Mouse (Mus musculus): ENCODE results near the gene Maneal.

Gene Maneal

DNA sequence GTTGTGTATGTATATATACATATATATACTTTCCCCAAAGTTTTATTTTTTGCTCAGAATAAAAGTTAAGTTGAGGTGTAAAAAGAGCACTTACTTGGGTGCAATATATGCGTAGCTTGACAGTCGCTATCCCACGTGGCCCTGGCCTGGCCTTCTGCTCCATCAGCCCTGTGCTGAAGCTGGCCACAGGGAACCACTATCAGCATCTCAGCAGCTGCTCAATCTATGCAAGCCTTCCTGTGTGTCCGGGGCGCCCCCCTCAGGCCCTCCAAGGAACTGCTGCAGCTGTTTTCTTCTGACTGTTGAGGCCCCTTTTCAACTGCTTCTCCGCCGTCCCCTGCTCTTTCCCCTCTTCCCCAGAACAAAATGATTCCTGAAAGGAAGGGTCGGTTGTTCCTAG lies 14.4 kb downstream of the Maneal start:
- peak; percentile 80 for DNase-seq

DNA sequence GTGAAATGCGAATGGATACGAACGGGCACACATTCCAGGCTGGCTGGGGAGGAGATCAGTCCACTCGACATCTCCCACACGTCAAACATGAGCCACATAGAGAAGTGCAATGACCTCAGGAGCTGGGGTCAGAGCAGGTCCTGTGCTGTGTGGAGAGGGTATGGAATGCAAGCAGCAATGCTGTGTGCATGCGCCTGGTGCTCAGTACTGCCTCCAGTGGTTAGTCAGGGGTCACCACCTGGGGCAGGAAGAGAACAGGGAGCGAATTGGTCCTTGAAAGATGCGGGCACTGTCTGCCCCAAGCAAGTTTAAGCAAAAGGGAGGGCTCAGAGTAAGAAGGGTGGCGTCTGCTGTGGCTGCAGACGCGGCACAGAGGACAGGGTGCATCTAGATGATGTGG lies 18.5 kb downstream of the Maneal start:
- no peak for DNase-seq

DNA sequence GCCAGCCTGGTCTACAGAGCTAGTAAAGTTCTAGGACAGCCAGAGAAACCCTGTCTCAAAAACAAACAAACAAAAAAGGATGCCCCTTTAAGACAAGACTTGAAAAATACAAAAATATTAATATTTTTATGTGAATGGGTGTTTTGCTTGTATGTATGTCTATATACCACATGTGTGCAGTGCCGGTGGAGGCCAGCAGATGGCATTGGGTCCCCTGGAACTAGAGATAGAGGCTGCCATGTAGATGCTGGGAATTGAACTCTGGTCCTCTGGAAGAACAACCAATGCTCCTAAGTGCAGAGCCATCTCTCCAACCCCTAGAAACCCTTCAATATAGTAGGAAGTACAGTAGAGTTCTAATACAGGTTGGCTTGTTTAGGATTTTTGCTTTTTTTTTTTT lies 21.0 kb downstream of the Maneal start:
- no peak for DNase-seq

DNA sequence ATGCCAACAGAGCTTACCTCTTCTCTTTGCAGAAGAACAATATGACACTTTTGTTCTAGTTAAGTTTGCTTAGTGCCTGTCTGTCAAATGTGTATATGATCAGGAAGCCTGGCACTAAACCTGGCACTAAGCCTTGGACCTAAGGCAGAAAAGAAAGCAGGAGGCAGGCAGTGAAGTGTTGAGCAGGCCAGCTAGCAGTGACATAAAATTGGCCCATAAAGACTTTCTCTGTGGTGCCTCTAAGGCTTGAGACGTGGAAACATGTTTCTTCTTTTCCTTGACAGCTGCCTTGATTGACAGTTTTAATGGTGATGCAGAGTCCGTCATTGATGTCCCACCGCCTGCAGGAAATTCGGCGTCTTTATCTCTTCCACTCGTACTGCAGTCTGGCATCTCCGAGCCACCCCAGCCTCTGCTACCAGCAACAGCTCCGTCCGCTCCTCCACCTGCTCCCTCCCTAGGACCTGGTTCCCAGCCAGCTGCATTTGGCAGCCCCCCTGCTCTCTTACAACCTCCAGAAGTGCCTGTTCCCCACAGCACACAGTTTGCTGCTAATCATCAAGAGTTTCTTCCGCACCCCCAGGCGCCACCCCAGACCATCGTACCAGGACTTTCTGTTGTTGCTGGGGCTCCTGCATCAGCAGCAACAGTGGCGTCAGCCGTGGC lies 23.8 kb downstream of the Maneal start:
- DNase-seq: no peak

DNA sequence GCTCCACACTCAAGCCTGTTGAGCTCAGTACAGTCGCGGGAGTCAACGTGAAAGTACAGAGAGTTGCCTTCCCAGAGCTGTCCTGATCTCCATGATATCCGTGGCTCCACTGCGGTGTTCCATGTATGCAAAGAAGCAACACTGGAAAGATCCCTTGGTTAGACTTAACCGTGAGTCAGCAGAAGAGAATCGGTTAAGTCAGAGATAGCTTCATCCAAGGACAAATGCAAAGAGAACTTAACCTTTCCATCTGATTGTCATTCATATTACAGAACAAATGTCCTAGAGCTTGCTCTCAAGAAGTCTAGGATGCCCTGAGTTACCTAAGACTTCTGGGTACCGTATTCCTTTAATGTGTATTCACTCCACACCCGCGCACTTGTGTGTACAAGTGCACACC lies 29.2 kb downstream of the Maneal start:
- no peak for DNase-seq

DNA sequence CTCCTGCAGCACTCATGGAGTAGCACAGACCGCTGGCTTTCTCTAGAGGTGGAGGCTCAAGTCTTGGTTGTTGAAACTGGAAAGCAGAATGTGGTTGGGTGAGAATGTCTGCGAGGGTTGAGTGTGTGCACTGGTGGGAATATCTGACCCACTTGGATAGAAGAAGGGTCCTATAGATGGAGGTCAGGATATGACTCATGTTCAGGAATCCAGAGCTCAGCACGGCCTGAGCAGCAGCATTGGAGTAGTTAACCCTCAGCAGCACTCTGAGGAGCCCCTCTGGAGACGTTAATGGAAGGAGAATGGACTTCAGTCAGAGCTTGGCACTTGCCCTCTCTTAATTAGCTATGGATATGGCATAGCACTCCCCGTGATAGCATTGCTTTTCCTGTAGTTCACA lies 32.3 kb downstream of the Maneal start:
- DNase-seq: no peak

DNA sequence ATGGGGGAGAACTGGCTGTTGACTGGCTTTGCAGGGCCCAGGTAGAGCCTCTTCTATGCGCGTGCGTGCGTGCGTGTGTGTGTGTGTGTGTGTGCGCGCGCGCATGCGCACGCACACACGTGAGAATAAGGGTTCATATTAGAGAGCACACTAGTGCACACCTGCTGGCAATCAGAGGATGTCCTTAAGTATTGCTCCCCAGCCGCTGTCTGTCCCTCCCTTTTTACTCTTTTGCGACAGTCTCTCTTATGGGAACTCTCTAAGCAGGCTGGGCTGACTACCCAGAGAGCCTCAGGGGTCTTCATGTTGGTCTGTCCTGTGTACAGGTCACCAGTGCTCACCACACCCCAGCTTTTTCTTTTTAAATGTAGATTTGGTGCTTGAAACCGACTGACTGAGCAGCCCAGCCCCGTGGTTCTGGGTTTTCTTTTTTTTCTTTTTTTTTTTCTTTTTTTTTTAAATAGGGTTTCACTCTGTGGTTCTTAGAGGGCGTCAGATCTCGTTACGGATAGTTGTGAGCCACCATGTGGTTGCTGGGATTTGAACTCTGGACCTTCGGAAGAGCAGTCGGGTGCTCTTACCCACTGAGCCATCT lies 36.5 kb downstream of the Maneal start:
- DNase-seq: no peak

DNA sequence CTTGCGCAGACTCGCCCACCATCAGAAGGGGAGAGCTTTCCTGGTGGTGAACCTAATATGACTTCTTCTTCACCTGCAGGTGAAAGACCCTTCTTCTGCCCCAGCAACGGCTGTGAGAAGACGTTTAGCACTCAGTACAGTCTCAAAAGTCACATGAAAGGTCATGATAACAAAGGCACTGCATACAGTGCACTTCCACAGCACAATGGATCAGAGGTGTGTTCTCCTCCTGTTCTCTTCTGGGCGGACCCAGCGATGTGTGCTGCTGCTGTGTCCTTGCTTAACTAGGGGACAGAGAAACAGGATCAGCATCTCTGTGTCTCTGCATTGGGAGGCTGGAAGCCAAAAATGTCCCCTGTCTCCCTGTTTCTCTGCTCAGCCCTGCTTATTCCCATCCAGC lies 37.0 kb downstream of the Maneal start:
- no peak for DNase-seq

DNA sequence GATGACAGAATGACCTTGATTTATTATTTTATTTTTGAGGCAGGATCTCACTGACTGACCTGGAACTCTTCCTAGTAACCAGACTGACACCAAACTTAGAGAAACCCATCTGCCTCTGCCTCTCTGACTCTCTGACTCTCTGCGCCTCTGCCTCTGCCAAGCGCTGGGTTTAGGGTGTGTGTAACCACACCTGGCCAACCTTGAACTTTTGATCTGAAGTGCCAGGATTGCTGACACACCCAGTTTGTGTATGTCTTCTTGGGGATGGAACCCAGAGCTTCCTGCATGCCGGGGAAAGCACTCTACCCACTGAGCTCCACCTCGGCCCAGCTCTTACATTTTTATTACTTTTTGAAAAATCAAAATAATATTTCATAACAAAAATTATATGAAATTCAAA lies 43.1 kb downstream of the Maneal start:
- DNase-seq: no peak

DNA sequence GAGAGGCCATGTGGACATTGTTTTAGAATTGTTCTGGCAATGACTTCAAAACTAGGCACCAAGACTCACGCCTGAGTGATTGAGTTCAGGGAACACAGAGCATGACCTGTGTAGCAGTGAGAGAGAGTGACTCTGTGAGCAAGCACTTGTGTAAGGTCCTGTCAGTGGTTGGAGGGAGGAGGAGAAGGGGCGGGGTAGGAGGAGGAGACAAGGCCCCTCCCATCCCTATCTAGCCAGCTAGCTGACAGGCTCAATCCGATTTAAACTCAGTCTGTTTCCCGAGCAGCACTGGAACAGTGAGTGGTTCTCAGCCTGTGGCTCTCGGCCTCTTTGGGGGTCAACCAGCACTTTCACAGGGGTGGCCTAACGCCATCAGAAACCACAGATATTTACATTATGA lies 44.2 kb downstream of the Maneal start:
- DNase-seq: no peak

DNA sequence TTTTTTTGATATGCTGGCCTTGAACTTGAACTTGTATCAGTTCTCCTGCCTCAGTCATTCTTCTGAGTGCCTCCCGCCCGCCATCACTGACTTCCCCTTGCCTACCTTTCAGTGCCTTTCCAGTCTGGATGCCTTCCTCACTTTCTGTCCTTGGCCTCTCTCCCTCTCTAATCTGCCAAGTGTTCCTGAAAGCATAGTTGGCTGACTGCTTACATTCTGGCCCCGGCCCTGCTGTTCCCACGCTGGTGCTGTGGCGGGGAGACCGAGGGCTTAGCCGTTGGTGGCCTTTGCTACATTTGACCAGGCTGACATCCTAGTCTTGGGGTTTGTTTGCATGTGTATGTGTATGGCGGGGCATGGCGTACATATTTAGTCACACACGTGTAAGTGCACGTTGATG lies 46.1 kb downstream of the Maneal start:
- DNase-seq: peak; percentile 43

DNA sequence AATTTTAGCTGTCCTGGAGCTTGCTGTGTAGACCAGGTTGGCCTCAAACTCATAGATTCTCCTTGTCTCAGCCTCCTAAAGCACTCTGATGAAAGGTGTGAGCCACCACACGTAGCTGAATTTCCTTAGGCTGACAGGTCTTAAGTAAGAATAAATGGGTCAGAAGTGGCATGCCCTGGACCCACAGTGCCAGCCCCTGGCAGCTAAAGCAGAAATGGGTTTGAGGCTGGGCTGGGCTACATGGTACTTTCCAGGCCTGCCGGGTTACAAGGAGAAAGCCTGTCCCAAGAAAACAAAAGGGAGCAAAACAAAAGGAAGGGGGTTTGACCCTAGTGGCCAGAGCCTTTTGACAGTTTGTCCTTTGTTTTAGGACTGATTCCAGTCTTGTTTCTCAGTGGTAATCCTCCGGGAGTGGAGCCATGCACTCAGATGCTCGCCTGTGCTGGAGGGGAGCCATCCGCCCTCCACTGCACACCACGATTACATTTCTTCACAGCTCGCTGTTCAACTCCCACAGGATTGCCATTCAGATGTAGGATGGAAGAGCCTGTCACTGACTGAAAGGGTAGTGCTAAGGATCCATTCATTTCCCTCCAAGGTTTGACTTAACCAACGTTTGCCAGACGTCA lies 50.5 kb downstream of the Maneal start:
- DNase-seq: no peak

DNA sequence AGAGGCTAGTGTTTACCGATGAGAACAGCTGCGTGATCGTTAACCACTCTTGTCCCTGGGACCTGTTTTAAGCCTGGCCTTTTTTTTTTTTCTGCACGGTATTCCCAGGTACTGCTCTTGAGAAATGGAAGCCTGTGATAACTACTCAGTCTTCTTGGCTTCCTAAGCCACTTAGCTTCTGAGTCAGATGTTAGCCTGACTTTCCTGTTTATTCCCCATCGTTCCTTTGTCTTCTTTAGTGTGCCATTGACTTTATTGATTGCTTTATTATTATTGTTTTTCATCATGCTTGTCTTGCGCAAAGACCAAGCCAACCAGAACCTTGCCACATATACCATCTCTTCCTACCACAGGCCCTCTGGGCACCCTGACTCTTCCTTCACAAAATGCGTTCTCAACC lies 51.9 kb downstream of the Maneal start:
- no peak for DNase-seq

DNA sequence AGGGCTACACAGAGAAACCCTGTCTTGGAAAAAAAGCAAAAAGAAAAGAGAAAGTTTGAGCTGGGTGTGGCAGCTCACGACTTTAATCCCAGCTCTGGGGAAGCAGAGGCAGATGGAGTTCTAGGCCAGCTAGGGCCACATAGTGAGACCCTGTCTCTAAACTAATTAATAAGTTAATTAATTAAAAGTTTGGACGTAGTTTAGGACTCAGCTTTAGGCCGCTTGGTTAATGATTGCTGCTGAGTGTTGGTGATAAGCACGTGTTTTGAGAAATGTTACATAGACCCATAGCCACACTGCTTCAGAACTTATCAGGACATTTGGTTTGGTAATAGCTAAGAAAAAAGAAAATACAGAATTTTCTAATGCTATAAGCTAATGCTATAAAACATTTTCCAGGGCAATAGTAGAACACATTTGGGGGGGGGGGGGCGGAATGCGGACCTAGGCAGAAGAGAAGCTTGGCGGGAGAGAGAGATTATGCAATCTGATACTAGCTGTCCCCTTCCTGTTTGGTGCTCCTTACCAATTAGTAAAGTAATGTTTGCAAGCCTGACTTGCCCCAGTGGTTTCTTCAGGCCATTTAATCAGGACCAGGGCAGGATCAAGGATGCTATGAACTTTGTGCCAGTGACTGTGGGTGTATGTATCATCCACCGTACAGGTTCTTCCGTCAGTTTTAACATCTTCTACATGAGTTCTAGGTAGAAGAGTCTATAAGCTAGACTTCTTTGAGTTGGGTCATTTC lies 52.7 kb downstream of the Maneal start:
- no peak for DNase-seq

DNA sequence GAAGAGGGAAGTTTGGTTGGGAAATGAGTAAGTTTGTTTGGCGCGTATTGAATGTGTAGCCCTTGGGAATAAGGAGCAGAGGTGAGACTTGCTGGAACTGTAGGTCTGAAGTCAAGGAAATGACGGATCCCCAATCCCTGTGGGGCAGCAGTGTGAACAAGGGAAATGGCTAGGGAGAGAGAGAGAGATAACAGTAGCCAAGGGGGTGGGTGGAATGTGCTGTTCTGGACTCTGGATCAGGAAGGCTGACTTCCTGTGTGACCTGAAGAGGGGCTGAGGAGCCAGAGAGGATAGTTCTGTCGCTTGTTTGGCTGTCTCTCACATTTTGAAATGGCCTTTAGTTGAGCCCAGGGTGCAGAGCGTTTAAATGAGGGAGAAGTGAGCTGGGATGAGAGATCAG lies 53.5 kb downstream of the Maneal start:
- DNase-seq: no peak
